Mouse (Mus musculus) hindbrain, embryonic 15.5 days (tissue): ENCODE results near the gene Neo1. TPM values are rescaled to one million over a fixed set of nuclear protein-coding genes. Genes with fewer than 3 reads are reported as not detected.

Experiments used
- ATAC-seq: fragments of 200-750 bp; cut with Nextera tagmentation; 2 replicates; pipeline ENCODE4 v1.8.0; 2017; ENCODE audit warnings: low read depth, moderate number of reproducible peaks, moderate TSS enrichment; ENCODE audit not compliant: low FRiP score
- H3K27ac ChIP-seq: fragments of 300-500 bp; sonication (generic); replicated peaks from 2 replicates; pipeline ENCODE4 v1.5.1; 2015; ENCODE audit warnings: mild to moderate bottlenecking, inconsistent platforms
- H3K27me3 ChIP-seq: fragments of 300-500 bp; sonication (generic); 2 replicates; pipeline ENCODE4 v1.6.1; 2015; ENCODE audit warnings: control low read depth, inconsistent platforms
- H3K36me3 ChIP-seq: fragments of 300-500 bp; sonication (generic); 2 replicates; pipeline ENCODE4 v1.6.1; 2015; ENCODE audit warnings: control low read depth, inconsistent platforms
- H3K4me1 ChIP-seq: fragments of 300-500 bp; sonication (generic); replicated peaks from 2 replicates; pipeline ENCODE4 v1.6.1; 2015; ENCODE audit warnings: control low read depth, inconsistent platforms
- H3K4me2 ChIP-seq: fragments of 300-500 bp; sonication (generic); 2 replicates; pipeline ENCODE4 v1.6.1; 2015; ENCODE audit warnings: moderate library complexity, mild to moderate bottlenecking, inconsistent platforms
- H3K4me3 ChIP-seq: fragments of 300-500 bp; sonication (generic); 2 replicates; pipeline ENCODE4 v1.5.1; 2015; ENCODE audit warnings: mild to moderate bottlenecking, inconsistent platforms
- H3K9ac ChIP-seq: fragments of 300-500 bp; sonication (generic); 2 replicates; pipeline ENCODE4 v1.6.1; 2015; ENCODE audit warnings: inconsistent platforms
- H3K9me3 ChIP-seq: fragments of 300-500 bp; sonication (generic); 2 replicates; pipeline ENCODE4 v1.6.1; 2016; ENCODE audit warnings: control low read depth, inconsistent platforms
- WGBS: fragments of 180-500 bp; shearing (Covaris S2); methylation state at CpG from one replicate; pipeline ENCODE4 v1.1.7; 2015; 5-methylcytosine and 5-hydroxymethylcytosine counted together
- polyA plus RNA-seq: library from polyadenylated mRNA; unstranded; fragments of >200 nt; fragmentation: Nextera tagmentation; extraction: Ambion mirVana; gene quantifications from 2 replicates; pipeline ENCODE4 v1.2.1, GENCODE M21; 2015

The Neo1 gene
- polyA plus RNA-seq, 1 experiment from 2014 or later = 49.6 TPM

GRCm38 (mm10) chr9:59056281-59056680 lies 20.0 kb upstream of the Neo1 start:
- 78% methylated on average over 8 of the region's 8 CpGs for WGBS
- no peak overlapping the region for H3K9ac ChIP-seq
- H3K4me3 ChIP-seq = no peak overlapping the region
- no peak overlapping the region for H3K27ac ChIP-seq
- H3K9me3 ChIP-seq = no peaks in the 10 kb centered on the region
- no peak overlapping the region for H3K4me2 ChIP-seq
- no peaks in the 10 kb centered on the region for H3K4me1 ChIP-seq
- H3K36me3 ChIP-seq = no peaks in the 10 kb centered on the region
- no peaks in the 10 kb centered on the region for H3K27me3 ChIP-seq
- ATAC-seq = no peak

GRCm38 (mm10) chr9:59041805-59042204 lies 5.6 kb upstream of the Neo1 start:
- H3K27ac ChIP-seq = no peak overlapping the region
- no peak overlapping the region for H3K9ac ChIP-seq
- H3K4me1 ChIP-seq = peaks cover 7% of the 10 kb centered on the region
- H3K36me3 ChIP-seq = no peaks in the 10 kb centered on the region
- H3K4me3 ChIP-seq = no peak overlapping the region
- no peak overlapping the region for H3K4me2 ChIP-seq
- no peaks in the 10 kb centered on the region for H3K27me3 ChIP-seq
- no peak for ATAC-seq
- H3K9me3 ChIP-seq = no peaks in the 10 kb centered on the region

- peak overlapping the region; percentile 94 for H3K9ac ChIP-seq
- ATAC-seq = peak; percentile 55
- H3K36me3 ChIP-seq = no peaks in the 10 kb centered on the region
- peak overlapping the region; percentile 89 for H3K4me2 ChIP-seq
- no peaks in the 10 kb centered on the region for H3K9me3 ChIP-seq
- under 1% methylated on average over 55 of the region's 56 CpGs for WGBS
- peak overlapping the region; percentile 99 for H3K27ac ChIP-seq
- H3K4me1 ChIP-seq = peaks cover 37% of the 10 kb centered on the region
- peak overlapping the region; percentile 99 for H3K4me3 ChIP-seq
- no peaks in the 10 kb centered on the region for H3K27me3 ChIP-seq
Observed at GRCm38 (mm10) chr9:59036732-59037341, 596 bp upstream of the Neo1 start.

- Histone ChIP-seq H3K27me3 (no peaks in the 10 kb centered on the region), H3K36me3 (no peaks in the 10 kb centered on the region), H3K4me2 (peak overlapping the region; percentile 89), H3K4me1 (peaks cover 37% of the 10 kb centered on the region), H3K9me3 (no peaks in the 10 kb centered on the region), H3K27ac (peak overlapping the region; percentile 99), H3K9ac (peak overlapping the region; percentile 94), H3K4me3 (peak overlapping the region; percentile 99)
- under 1% methylated on average over 50 of the region's 63 CpGs for WGBS
- ATAC-seq = peak; percentile 50
Observed at GRCm38 (mm10) chr9:59035342-59036158, 691 bp downstream of the Neo1 start.

GRCm38 (mm10) chr9:59034836-59035235 lies 1.4 kb downstream of the Neo1 start:
- Histone ChIP-seq H3K4me3 (peak overlapping the region; percentile 99), H3K36me3 (no peaks in the 10 kb centered on the region), H3K4me1 (peaks cover 37% of the 10 kb centered on the region), H3K9me3 (no peaks in the 10 kb centered on the region), H3K9ac (peak overlapping the region; percentile 94; the same call in 1 of the 2 replicates), H3K4me2 (peak overlapping the region; percentile 89), H3K27me3 (no peaks in the 10 kb centered on the region), H3K27ac (no peak overlapping the region)
- no peak for ATAC-seq
- 33% methylated on average over 5 of the region's 5 CpGs for WGBS

GRCm38 (mm10) chr9:59033492-59033891 lies 2.7 kb downstream of the Neo1 start:
- H3K27ac ChIP-seq = no peak overlapping the region
- H3K9ac ChIP-seq = no peak overlapping the region
- peaks cover 37% of the 10 kb centered on the region for H3K4me1 ChIP-seq
- H3K36me3 ChIP-seq = no peaks in the 10 kb centered on the region
- H3K9me3 ChIP-seq = no peaks in the 10 kb centered on the region
- H3K4me2 ChIP-seq = peak overlapping the region; percentile 89
- no peak for ATAC-seq
- no peaks in the 10 kb centered on the region for H3K27me3 ChIP-seq
- WGBS = 48% methylated on average over 3 of the region's 3 CpGs
- H3K4me3 ChIP-seq = peak overlapping the region; percentile 15; the same call in 1 of the 2 replicates

- Histone ChIP-seq H3K9me3 (no peaks in the 10 kb centered on the region), H3K27ac (no peak overlapping the region), H3K27me3 (no peaks in the 10 kb centered on the region), H3K4me3 (no peak overlapping the region), H3K4me2 (no peak overlapping the region), H3K4me1 (0 out of 2 replicates have a peak, but pooled peaks cover 4% of the 10 kb centered on the region), H3K9ac (no peak overlapping the region), H3K36me3 (no peaks in the 10 kb centered on the region)
- 67% methylated on average over 4 of the region's 4 CpGs for WGBS
- no peak for ATAC-seq
Observed at GRCm38 (mm10) chr9:59024245-59024844, 11.9 kb downstream of the Neo1 start.

GRCm38 (mm10) chr9:59016060-59016719 lies 20.1 kb downstream of the Neo1 start:
- Histone ChIP-seq H3K4me1 (peaks cover 9% of the 10 kb centered on the region; the same call in 1 of the 2 replicates), H3K4me3 (no peak overlapping the region), H3K27me3 (no peaks in the 10 kb centered on the region), H3K27ac (no peak overlapping the region), H3K36me3 (no peaks in the 10 kb centered on the region), H3K9ac (no peak overlapping the region), H3K9me3 (no peaks in the 10 kb centered on the region), H3K4me2 (no peak overlapping the region)
- 86% methylated on average over 3 of the region's 3 CpGs for WGBS
- no peak for ATAC-seq

- H3K9ac ChIP-seq = no peak overlapping the region
- no peak for ATAC-seq
- 9% methylated on average over 2 of the region's 2 CpGs for WGBS
- no peak overlapping the region for H3K27ac ChIP-seq
- H3K27me3 ChIP-seq = no peaks in the 10 kb centered on the region
- no peaks in the 10 kb centered on the region for H3K36me3 ChIP-seq
- peaks cover 9% of the 10 kb centered on the region; the same call in 1 of the 2 replicates for H3K4me1 ChIP-seq
- no peak overlapping the region for H3K4me3 ChIP-seq
- H3K4me2 ChIP-seq = no peak overlapping the region
- H3K9me3 ChIP-seq = no peaks in the 10 kb centered on the region
Observed at GRCm38 (mm10) chr9:59013365-59013764, 22.9 kb downstream of the Neo1 start.

GRCm38 (mm10) chr9:58989255-58989928 lies 46.8 kb downstream of the Neo1 start:
- no peak for ATAC-seq
- Histone ChIP-seq H3K9me3 (no peaks in the 10 kb centered on the region), H3K4me1 (no peaks in the 10 kb centered on the region), H3K9ac (no peak overlapping the region), H3K27me3 (no peaks in the 10 kb centered on the region), H3K4me2 (no peak overlapping the region), H3K36me3 (peaks cover 9% of the 10 kb centered on the region; the same call in 1 of the 2 replicates), H3K4me3 (no peak overlapping the region), H3K27ac (no peak overlapping the region)
- 91% methylated on average over 5 of the region's 5 CpGs for WGBS

- H3K36me3 ChIP-seq = peaks cover 18% of the 10 kb centered on the region; the same call in 1 of the 2 replicates
- 93% methylated on average over 15 of the region's 15 CpGs for WGBS
Observed at GRCm38 (mm10) chr9:58979034-58979433, 57.2 kb downstream of the Neo1 start.

More at GRCm38 (mm10) chr9:58979034-58979433, 57.2 kb downstream of the Neo1 start:
- Histone ChIP-seq H3K27ac (no peak overlapping the region), H3K4me3 (no peak overlapping the region), H3K4me2 (no peak overlapping the region), H3K27me3 (no peaks in the 10 kb centered on the region), H3K9ac (no peak overlapping the region), H3K4me1 (no peaks in the 10 kb centered on the region), H3K9me3 (no peaks in the 10 kb centered on the region)
- ATAC-seq = no peak
